Mouse (Mus musculus) spleen, postnatal 14 days (tissue): ENCODE measurements around the gene Cabp4.
A peak's percentile ranks its signal among the peaks of the same experiment; 100 is the strongest.

Experiments
- DNase-seq, 2 experiments: peaks; one replicate each; pipeline ENCODE4 v3.0.0; 2021 to 2022; ENCODE audit warnings: low spot score in 2 of 2

Gene Cabp4

GRCm38 (mm10) chr19:4101466-4101865, 42.4 kb downstream of the Cabp4 start:
- DNase-seq = no peak

- no peak for DNase-seq
Measured at GRCm38 (mm10) chr19:4100718-4101261, 43.0 kb downstream of the Cabp4 start.

GRCm38 (mm10) chr19:4099837-4100717, 43.8 kb downstream of the Cabp4 start, which contains the start of gene Pitpnm1:
Pitpnm1 (plus strand) TSS chr19:4099998.
- DNase-seq = peak; percentile 78 to 81

- peak; percentile 91 to 96 for DNase-seq
Measured at GRCm38 (mm10) chr19:4099056-4099455, 44.8 kb downstream of the Cabp4 start.

- DNase-seq = no peak
Measured at GRCm38 (mm10) chr19:4098426-4098825, 45.4 kb downstream of the Cabp4 start.

GRCm38 (mm10) chr19:4097441-4097825, 46.4 kb downstream of the Cabp4 start:
- DNase-seq = peak; percentile 72 to 80

- DNase-seq = peak; percentile 99
Measured at GRCm38 (mm10) chr19:4096642-4097440, 47.0 kb downstream of the Cabp4 start, which contains the start of gene Cdk2ap2. Cdk2ap2 (plus strand) TSS chr19:4097182.

- DNase-seq = no peak
Measured at GRCm38 (mm10) chr19:4095802-4096201, 48.0 kb downstream of the Cabp4 start.

GRCm38 (mm10) chr19:4094774-4095303, 49.0 kb downstream of the Cabp4 start:
- DNase-seq = no peak

GRCm38 (mm10) chr19:4094348-4094747, 49.5 kb downstream of the Cabp4 start:
- DNase-seq = no peak

GRCm38 (mm10) chr19:4093772-4094171, 50.1 kb downstream of the Cabp4 start:
- no peak for DNase-seq

GRCm38 (mm10) chr19:4092750-4093149, 51.1 kb downstream of the Cabp4 start:
- DNase-seq = no peak

- no peak for DNase-seq
Measured at GRCm38 (mm10) chr19:4091383-4091782, 52.5 kb downstream of the Cabp4 start.

- DNase-seq = no peak
Measured at GRCm38 (mm10) chr19:4090446-4090845, 53.4 kb downstream of the Cabp4 start.

GRCm38 (mm10) chr19:4089128-4089527, 54.7 kb downstream of the Cabp4 start:
- no peak for DNase-seq

- no peak for DNase-seq
Measured at GRCm38 (mm10) chr19:4088146-4088545, 55.7 kb downstream of the Cabp4 start.

- DNase-seq = no peak
Measured at GRCm38 (mm10) chr19:4087090-4087489, 56.7 kb downstream of the Cabp4 start.

- no peak for DNase-seq
Measured at GRCm38 (mm10) chr19:4086156-4086555, 57.7 kb downstream of the Cabp4 start.
